Mouse (Mus musculus) heart, embryonic 16.5 days (tissue): ENCODE results near the gene Haus3. TPM values are rescaled to one million over a fixed set of nuclear protein-coding genes. Genes with fewer than 3 reads are reported as not detected.

ENCODE experiments used
- ATAC-seq: fragments of 200-750 bp; cut with Nextera tagmentation; replicated peaks from 2 replicates; pipeline ENCODE4 v1.8.0; 2017; ENCODE audit warnings: moderate number of reproducible peaks; ENCODE audit not compliant: insufficient read depth, low FRiP score; ENCODE audit errors: extremely low read depth
- H3K27ac ChIP-seq: fragments of 300-500 bp; sonication (generic); 2 replicates; pipeline ENCODE4 v1.5.1; 2014; ENCODE audit warnings: mild to moderate bottlenecking, low read length, control low read depth, moderate library complexity
- H3K27me3 ChIP-seq: fragments of 300-500 bp; sonication (generic); 2 replicates; pipeline ENCODE4 v1.6.1; 2014; ENCODE audit warnings: low read length, mixed read lengths; ENCODE audit not compliant: control insufficient read depth, insufficient read depth
- H3K36me3 ChIP-seq: fragments of 300-500 bp; sonication (generic); 2 replicates; pipeline ENCODE4 v1.6.1; 2014; ENCODE audit not compliant: control insufficient read depth, insufficient read depth
- H3K4me1 ChIP-seq: fragments of 300-500 bp; sonication (generic); 2 replicates; pipeline ENCODE4 v1.6.1; 2014; ENCODE audit warnings: low read length, mixed read lengths; ENCODE audit not compliant: control insufficient read depth, insufficient read depth
- H3K4me2 ChIP-seq: fragments of 300-500 bp; sonication (generic); 2 replicates; pipeline ENCODE4 v1.6.1; 2014; ENCODE audit warnings: low read depth, mild to moderate bottlenecking, control low read depth, low read length
- H3K4me3 ChIP-seq: fragments of 300-500 bp; sonication (generic); 2 replicates; pipeline ENCODE4 v1.5.1; 2014; ENCODE audit warnings: mild to moderate bottlenecking, control low read depth, low read length
- H3K9ac ChIP-seq: fragments of 300-500 bp; sonication (generic); 2 replicates; pipeline ENCODE4 v1.6.1; 2014; ENCODE audit warnings: low read length, control low read depth
- H3K9me3 ChIP-seq: fragments of 300-500 bp; sonication (generic); replicated peaks from 2 replicates; pipeline ENCODE4 v1.6.1; 2016; ENCODE audit warnings: low read length; ENCODE audit not compliant: control insufficient read depth
- WGBS: fragments of 180-500 bp; shearing (Covaris S2); extraction: QIAGEN DNeasy Blood & Tissue Kit; methylation state at CpG from one replicate; pipeline ENCODE4 v1.1.7; 2014; 5-methylcytosine and 5-hydroxymethylcytosine counted together
- polyA plus RNA-seq: library from polyadenylated mRNA; unstranded; fragments of >200 nt; fragmentation: Nextera tagmentation; extraction: Ambion mirVana; gene quantifications from 2 replicates; pipeline ENCODE4 v1.2.1, GENCODE M21; 2015

The Haus3 gene
- polyA plus RNA-seq, 1 experiment from 2014 or later = 28.4 TPM

GRCm38 (mm10) chr5:34105681-34106080 is 63.6 kb downstream of the Haus3 start:
- H3K27me3 ChIP-seq = no peaks in the 10 kb centered on the region
- WGBS = 43% methylated on average over 1 of the region's 1 CpGs
- no peak overlapping the region for H3K9ac ChIP-seq
- no peak for ATAC-seq
- H3K36me3 ChIP-seq = no peaks in the 10 kb centered on the region
- no peaks in the 10 kb centered on the region for H3K4me1 ChIP-seq
- no peaks in the 10 kb centered on the region for H3K9me3 ChIP-seq
- no peak overlapping the region for H3K4me2 ChIP-seq
- no peak overlapping the region for H3K27ac ChIP-seq
- H3K4me3 ChIP-seq = no peak overlapping the region

Other genes with a start within 250 kb of the Haus3 start
- gene Nelfa, start 233.1 kb downstream of the Haus3 start, polyA plus RNA-seq = 31.0 and 32.9 TPM in 2 replicates
- gene Gm1673, start 186.1 kb downstream of the Haus3 start, polyA plus RNA-seq = 41.3 and 44.5 TPM in 2 replicates
- gene Nat8l, start 173.5 kb downstream of the Haus3 start, polyA plus RNA-seq = 0.38 and 0.46 TPM in 2 replicates
- gene Poln, start 79 bp downstream of the Haus3 start, polyA plus RNA-seq = 0.22 and 0.55 TPM in 2 replicates
- 26.6 and 32.2 TPM in 2 replicates for gene Mxd4, start 18.2 kb upstream of the Haus3 start, polyA plus RNA-seq
- gene Zfyve28, start 118.9 kb upstream of the Haus3 start, polyA plus RNA-seq = 0.49 and 0.72 TPM in 2 replicates
- gene Cfap99, start 119.1 kb upstream of the Haus3 start, polyA plus RNA-seq = 0.08 TPM in 1 of 2 replicates, not detected in the other
- gene Rnf4, start 166.8 kb upstream of the Haus3 start, polyA plus RNA-seq = 111 and 115 TPM in 2 replicates
- 7.3 and 7.5 TPM in 2 replicates for gene Fam193a, start 200.4 kb upstream of the Haus3 start, polyA plus RNA-seq